Mouse (Mus musculus) c-Kit-positive CD71-positive TER-119-negative erythroid progenitor cells, embryonic 14.5 days (primary cell): ENCODE measurements around the gene Crat.

Experiments used
- DNase-seq: peaks from one replicate; pipeline ENCODE4 v3.0.0-alpha.2; 2013; ENCODE audit warnings: low read depth

The Crat gene

GRCm38 (mm10) chr2:30403870-30404269 is 11.7 kb downstream of the Crat start:
- no peak for DNase-seq

- DNase-seq: no peak
Observed at GRCm38 (mm10) chr2:30402843-30403242, 12.8 kb downstream of the Crat start.

GRCm38 (mm10) chr2:30402351-30402826 is 13.2 kb downstream of the Crat start:
- no peak for DNase-seq

GRCm38 (mm10) chr2:30401581-30401980 is 14.0 kb downstream of the Crat start:
- DNase-seq: no peak

- no peak for DNase-seq
Observed at GRCm38 (mm10) chr2:30399191-30400171, 16.1 kb downstream of the Crat start.

- DNase-seq: no peak
Observed at GRCm38 (mm10) chr2:30397986-30398512, 17.6 kb downstream of the Crat start.

GRCm38 (mm10) chr2:30396246-30396645 is 19.4 kb downstream of the Crat start:
- no peak for DNase-seq

GRCm38 (mm10) chr2:30395757-30396156 is 19.9 kb downstream of the Crat start:
- DNase-seq: no peak

- no peak for DNase-seq
Observed at GRCm38 (mm10) chr2:30393370-30393656, 22.3 kb downstream of the Crat start.

GRCm38 (mm10) chr2:30392577-30393369 is 22.8 kb downstream of the Crat start:
- DNase-seq: peak; percentile 62

GRCm38 (mm10) chr2:30392114-30392576 is 23.5 kb downstream of the Crat start, which contains the start of gene Dolpp1:
Dolpp1 (plus strand) TSS chr2:30392254.
- peak; percentile 96 for DNase-seq

GRCm38 (mm10) chr2:30389000-30389399 is 26.6 kb downstream of the Crat start:
- DNase-seq: no peak

GRCm38 (mm10) chr2:30386913-30387312 is 28.7 kb downstream of the Crat start:
- no peak for DNase-seq

GRCm38 (mm10) chr2:30385591-30385990 is 30.0 kb downstream of the Crat start:
- DNase-seq: no peak

GRCm38 (mm10) chr2:30384814-30385213 is 30.8 kb downstream of the Crat start:
- no peak for DNase-seq

GRCm38 (mm10) chr2:30381377-30381725 is 34.3 kb downstream of the Crat start:
- peak; percentile 55 for DNase-seq

- DNase-seq: no peak
Observed at GRCm38 (mm10) chr2:30380564-30381376, 34.8 kb downstream of the Crat start.

- DNase-seq: no peak
Observed at GRCm38 (mm10) chr2:30379307-30379706, 36.3 kb downstream of the Crat start.

GRCm38 (mm10) chr2:30377721-30378120 is 37.9 kb downstream of the Crat start:
- DNase-seq: no peak

- DNase-seq: no peak
Observed at GRCm38 (mm10) chr2:30375893-30376292, 39.7 kb downstream of the Crat start.

GRCm38 (mm10) chr2:30372726-30373125 is 42.9 kb downstream of the Crat start:
- no peak for DNase-seq

- no peak for DNase-seq
Observed at GRCm38 (mm10) chr2:30371544-30371943, 44.1 kb downstream of the Crat start.
